Mouse (Mus musculus): ENCODE data around the gene Mdm1.

DNA sequence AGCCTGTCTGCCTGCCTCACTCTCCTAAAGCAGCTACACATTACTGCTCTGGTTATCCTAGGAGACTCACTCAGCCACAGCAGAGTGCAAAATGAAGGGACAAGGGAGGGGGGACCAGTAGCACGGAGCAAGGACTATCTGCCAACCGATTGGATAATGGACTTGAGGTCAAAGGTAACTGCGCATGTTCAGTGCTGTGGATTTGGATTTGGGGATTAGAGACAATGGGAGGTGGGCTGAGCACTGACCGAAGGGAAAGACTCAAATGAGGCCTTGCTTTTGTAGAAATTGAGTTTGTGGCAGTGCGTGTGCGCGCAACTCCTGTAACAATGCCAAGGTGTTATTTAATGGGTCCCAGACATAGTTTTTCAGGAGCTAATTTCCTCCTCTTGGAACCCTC is 16.4 kb upstream of the Mdm1 start:
- TF ChIP-seq POLR2AphosphoS2 (IDR thresholded peaks at IDR 0.05; ENCODE audit: insufficient read length, low read depth) (no peak), TCF3 (IDR thresholded peaks at IDR 0.05; ENCODE audit: insufficient read length, low read depth) (no peak), POLR2A (IDR thresholded peaks at IDR 0.05; ENCODE audit: insufficient read length, low read depth) (no peak), TCF12 (IDR thresholded peaks at IDR 0.05; ENCODE audit: insufficient read depth, poor library complexity, severe bottlenecking) (no peak), MYOD1 (IDR thresholded peaks at IDR 0.05; ENCODE audit: control insufficient read depth in 1 of 3, insufficient read length in 2 of 3, low read depth in 2 of 3) (no peak), E2F4 (IDR thresholded peaks at IDR 0.05; ENCODE audit: insufficient read depth) (no peak), CEBPB (IDR thresholded peaks at IDR 0.05; ENCODE audit: insufficient read depth, poor library complexity, severe bottlenecking) (no peak), MAX (IDR thresholded peaks at IDR 0.05; ENCODE audit: low read depth) (no peak), SRF (IDR thresholded peaks at IDR 0.05; ENCODE audit: control insufficient read depth, insufficient read length, low read depth) (no peak), USF1 (IDR thresholded peaks at IDR 0.05; ENCODE audit: low read depth) (no peak), REST (IDR thresholded peaks at IDR 0.05; ENCODE audit: insufficient read depth, insufficient read length) (no peak), MYOG (IDR thresholded peaks at IDR 0.05; ENCODE audit: control insufficient read depth in 1 of 3, insufficient read depth in 1 of 3, insufficient read length in 2 of 3, low read depth in 2 of 3) (no peak)

Measured in myocyte (in vitro differentiated cells).